Mouse (Mus musculus) limb, embryonic 11.5 days (tissue): Measurements from ENCODE around the gene 4932438H23Rik. TPM values are rescaled to one million over a fixed set of nuclear protein-coding genes. Genes with fewer than 3 reads are reported as not detected.

ENCODE experiments used
- ATAC-seq: fragments of 200-750 bp; cut with Nextera tagmentation; 2 replicates; pipeline ENCODE4 v1.8.0; 2017; ENCODE audit warnings: low read depth; ENCODE audit not compliant: insufficient number of reproducible peaks, low FRiP score, low TSS enrichment
- DNase-seq: peaks from one replicate; pipeline ENCODE4 v3.0.0-alpha.2; 2015; ENCODE audit warnings: low spot score
- H3K27ac ChIP-seq: fragments of 300-500 bp; sonication (generic); replicated peaks from 2 replicates; pipeline ENCODE4 v1.5.1; 2014; ENCODE audit warnings: low read depth, mild to moderate bottlenecking, low read length
- H3K27me3 ChIP-seq: fragments of 300-500 bp; sonication (generic); 2 replicates; pipeline ENCODE4 v1.6.1; 2014; ENCODE audit warnings: mild to moderate bottlenecking, low read length, mixed read lengths; ENCODE audit not compliant: control insufficient read depth, insufficient read depth
- H3K36me3 ChIP-seq: fragments of 300-500 bp; sonication (generic); 2 replicates; pipeline ENCODE4 v1.6.1; 2014; ENCODE audit warnings: mild to moderate bottlenecking, low read length, moderate library complexity, mixed read lengths; ENCODE audit not compliant: control insufficient read depth, insufficient read depth
- H3K4me1 ChIP-seq: fragments of 300-500 bp; sonication (generic); 2 replicates; pipeline ENCODE4 v1.6.1; 2014; ENCODE audit warnings: low read length, mixed read lengths; ENCODE audit not compliant: control insufficient read depth, insufficient read depth
- H3K4me2 ChIP-seq: fragments of 300-500 bp; sonication (generic); 2 replicates; pipeline ENCODE4 v1.6.1; 2014; ENCODE audit warnings: low read depth, mild to moderate bottlenecking, moderate library complexity; ENCODE audit not compliant: severe bottlenecking
- H3K4me3 ChIP-seq: fragments of 300-500 bp; sonication (generic); 2 replicates; pipeline ENCODE4 v1.5.1; 2014; ENCODE audit warnings: low read depth, low read length
- H3K9ac ChIP-seq: fragments of 300-500 bp; sonication (generic); 2 replicates; pipeline ENCODE4 v1.6.1; 2014; ENCODE audit warnings: mild to moderate bottlenecking, low read length
- H3K9me3 ChIP-seq: fragments of 300-500 bp; sonication (generic); 2 replicates; pipeline ENCODE4 v1.6.1; 2016; ENCODE audit warnings: low read length; ENCODE audit not compliant: control insufficient read depth
- WGBS: fragments of 180-500 bp; shearing (Covaris S2); extraction: QIAGEN DNeasy Blood & Tissue Kit; methylation state at CpG from one replicate; pipeline ENCODE4 v1.1.7; 2014; 5-methylcytosine and 5-hydroxymethylcytosine counted together
- polyA plus RNA-seq: library from polyadenylated mRNA; unstranded; fragments of >200 nt; fragmentation: Nextera tagmentation; extraction: Ambion mirVana; gene quantifications from 2 replicates; pipeline ENCODE4 v1.2.1, GENCODE M21; 2014

4932438H23Rik gene
- polyA plus RNA-seq, 1 experiment from 2014 or later, result not detected

- no peak for DNase-seq
- Histone ChIP-seq H3K27me3 (no peaks in the 10 kb centered on the region), H3K9ac (no peak overlapping the region), H3K4me3 (no peak overlapping the region), H3K36me3 (no peaks in the 10 kb centered on the region), H3K9me3 (no peaks in the 10 kb centered on the region), H3K4me1 (no peaks in the 10 kb centered on the region), H3K27ac (no peak overlapping the region), H3K4me2 (no peak overlapping the region)
- no peak for ATAC-seq
- WGBS, result 91% methylated on average over 15 of the region's 15 CpGs
These were observed 35.0 kb upstream of the 4932438H23Rik start for GRCm38 (mm10) chr16:91129916-91130315.

DNA sequence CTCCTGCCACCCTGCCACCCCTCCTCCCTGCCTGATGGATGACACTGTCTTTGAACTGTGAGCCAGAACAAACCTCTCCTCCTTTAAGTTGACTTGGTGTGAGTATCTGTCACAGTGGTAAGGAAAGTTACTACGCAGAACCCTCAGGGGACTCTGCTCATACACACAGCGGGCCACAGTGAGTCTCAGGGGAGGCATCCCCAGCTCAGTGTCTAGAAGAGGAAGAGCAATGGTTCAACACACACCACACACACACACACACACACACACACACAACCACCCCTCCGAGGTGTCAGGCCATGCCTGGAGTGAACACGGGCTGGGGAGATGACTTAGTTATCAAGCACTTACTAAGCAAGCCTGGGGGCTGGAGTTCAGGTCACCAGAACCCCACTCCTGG, 33.5 kb upstream of the 4932438H23Rik start:
- Histone ChIP-seq H3K4me2 (no peak overlapping the region), H3K27ac (no peak overlapping the region), H3K36me3 (no peaks in the 10 kb centered on the region), H3K9me3 (no peaks in the 10 kb centered on the region), H3K4me3 (no peak overlapping the region), H3K9ac (no peak overlapping the region), H3K4me1 (no peaks in the 10 kb centered on the region), H3K27me3 (no peaks in the 10 kb centered on the region)
- DNase-seq (no peak), ATAC-seq (no peak)
- WGBS, result 92% methylated on average over 4 of the region's 4 CpGs

- H3K4me2 ChIP-seq, result no peak overlapping the region
- H3K27ac ChIP-seq, result no peak overlapping the region
- H3K4me1 ChIP-seq, result no peaks in the 10 kb centered on the region
- H3K9ac ChIP-seq, result no peak overlapping the region
- no peaks in the 10 kb centered on the region for H3K36me3 ChIP-seq
- H3K27me3 ChIP-seq, result no peaks in the 10 kb centered on the region
- WGBS, result 82% methylated on average over 8 of the region's 8 CpGs
- H3K9me3 ChIP-seq, result no peaks in the 10 kb centered on the region
- ATAC-seq (no peak), DNase-seq (no peak)
- no peak overlapping the region for H3K4me3 ChIP-seq
These were observed 32.0 kb upstream of the 4932438H23Rik start for GRCm38 (mm10) chr16:91126734-91127524.

DNA sequence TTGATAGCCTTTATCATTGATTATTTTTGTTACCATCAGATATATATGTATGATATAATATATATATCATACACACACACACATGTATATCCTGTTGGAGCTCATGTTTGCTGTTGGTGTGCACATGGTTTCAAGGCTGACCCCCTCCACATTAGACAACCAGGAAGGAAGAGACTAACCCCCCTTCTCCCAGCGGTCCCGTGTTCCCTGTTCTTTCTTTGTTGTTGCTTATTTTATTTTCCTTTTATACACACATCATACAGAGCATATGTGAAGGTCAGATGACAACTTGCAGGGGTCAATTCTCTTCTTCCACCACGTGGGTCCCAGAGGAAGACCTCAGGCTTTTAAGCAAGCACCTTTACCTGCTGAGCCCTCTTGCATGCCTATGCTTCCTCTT, 29.3 kb upstream of the 4932438H23Rik start:
- H3K27ac ChIP-seq, result no peak overlapping the region
- DNase-seq (no peak), ATAC-seq (no peak)
- H3K9ac ChIP-seq, result no peak overlapping the region
- no peaks in the 10 kb centered on the region for H3K27me3 ChIP-seq
- no peak overlapping the region for H3K4me2 ChIP-seq
- H3K36me3 ChIP-seq, result no peaks in the 10 kb centered on the region
- no peaks in the 10 kb centered on the region for H3K9me3 ChIP-seq
- no peaks in the 10 kb centered on the region for H3K4me1 ChIP-seq
- 77% methylated on average over 3 of the region's 3 CpGs for WGBS
- H3K4me3 ChIP-seq, result no peak overlapping the region

DNA sequence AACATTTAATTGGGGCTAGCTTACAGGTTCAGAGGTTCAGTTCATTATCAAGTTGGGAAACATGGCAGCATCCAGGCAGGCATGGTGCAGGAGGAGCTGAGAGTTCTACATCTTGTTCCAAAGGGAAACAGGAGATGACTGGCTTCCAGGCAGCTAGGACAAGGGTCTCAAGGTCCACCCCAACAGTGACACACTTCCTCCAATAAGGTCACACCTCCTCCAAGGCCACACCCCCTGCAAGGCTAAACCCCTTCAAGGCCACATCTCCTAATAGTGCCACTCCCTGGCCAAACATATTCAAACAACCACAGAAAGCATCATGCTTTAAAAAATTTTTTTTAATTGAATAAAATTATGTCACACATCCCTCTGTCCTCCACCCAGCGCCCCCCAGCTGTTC, 28.9 kb upstream of the 4932438H23Rik start:
- 89% methylated on average over 1 of the region's 1 CpGs for WGBS
- H3K36me3 ChIP-seq, result no peaks in the 10 kb centered on the region
- H3K9ac ChIP-seq, result no peak overlapping the region
- no peak for DNase-seq
- no peak overlapping the region for H3K4me3 ChIP-seq
- no peaks in the 10 kb centered on the region for H3K4me1 ChIP-seq
- H3K27me3 ChIP-seq, result no peaks in the 10 kb centered on the region
- no peak overlapping the region for H3K27ac ChIP-seq
- H3K9me3 ChIP-seq, result no peaks in the 10 kb centered on the region
- H3K4me2 ChIP-seq, result no peak overlapping the region
- ATAC-seq, result no peak

GRCm38 (mm10) chr16:91119879-91120278, 25.0 kb upstream of the 4932438H23Rik start:
- ATAC-seq, result no peak
- Histone ChIP-seq H3K36me3 (no peaks in the 10 kb centered on the region), H3K27me3 (no peaks in the 10 kb centered on the region), H3K9me3 (no peaks in the 10 kb centered on the region), H3K27ac (no peak overlapping the region), H3K4me3 (no peak overlapping the region), H3K4me2 (no peak overlapping the region), H3K4me1 (no peaks in the 10 kb centered on the region), H3K9ac (no peak overlapping the region)
- 86% methylated on average over 6 of the region's 6 CpGs for WGBS
- DNase-seq, result no peak

DNA sequence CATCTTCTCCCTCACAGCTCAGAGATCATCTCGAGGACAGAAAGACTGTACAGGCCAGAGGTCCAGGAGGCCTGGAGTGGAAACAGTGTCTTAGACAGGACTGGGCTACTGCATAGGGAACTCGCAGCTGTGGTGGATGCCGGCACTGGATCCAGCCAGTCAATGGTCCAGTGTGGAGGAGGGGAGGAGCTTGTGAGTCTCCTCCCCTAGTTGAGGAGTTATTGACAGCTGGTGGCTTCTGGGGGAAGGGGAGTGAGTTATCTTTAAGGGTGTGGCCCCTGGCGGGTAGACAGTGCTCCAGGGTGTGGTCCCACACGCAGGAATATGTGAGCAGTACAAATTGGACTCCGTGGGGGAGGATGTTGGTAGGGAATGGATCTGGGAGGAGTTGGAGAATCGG, 21.8 kb upstream of the 4932438H23Rik start:
- Histone ChIP-seq H3K4me2 (no peak overlapping the region), H3K36me3 (no peaks in the 10 kb centered on the region), H3K9me3 (no peaks in the 10 kb centered on the region), H3K27ac (no peak overlapping the region), H3K9ac (no peak overlapping the region), H3K4me3 (no peak overlapping the region), H3K27me3 (no peaks in the 10 kb centered on the region), H3K4me1 (no peaks in the 10 kb centered on the region)
- DNase-seq (no peak), ATAC-seq (no peak)
- 69% methylated on average over 7 of the region's 7 CpGs for WGBS

DNA sequence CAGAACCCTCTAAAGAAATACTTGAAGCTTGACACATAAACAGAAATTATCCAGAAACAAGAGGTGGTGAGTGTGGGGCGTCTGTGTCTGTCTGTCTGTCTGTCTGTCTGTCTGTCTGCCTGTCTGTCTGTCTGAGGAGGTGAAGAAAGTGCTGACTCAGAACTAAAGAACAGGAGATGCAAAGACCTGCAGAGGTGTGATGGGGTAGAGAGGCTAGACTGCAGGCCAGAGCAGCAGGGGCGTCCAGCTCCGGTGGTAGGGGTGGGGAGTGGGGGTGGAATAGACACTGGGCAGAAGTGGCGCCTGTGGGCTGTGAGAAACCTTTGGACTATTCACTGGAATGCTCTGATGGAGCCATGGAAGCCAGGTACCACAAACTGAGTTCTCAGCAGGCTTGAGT, 21.1 kb upstream of the 4932438H23Rik start:
- DNase-seq, result no peak
- H3K4me2 ChIP-seq, result no peak overlapping the region

More for the DNA sequence above, 21.1 kb upstream of the 4932438H23Rik start:
- Histone ChIP-seq H3K36me3 (no peaks in the 10 kb centered on the region), H3K27me3 (no peaks in the 10 kb centered on the region), H3K4me3 (no peak overlapping the region), H3K4me1 (no peaks in the 10 kb centered on the region), H3K9me3 (no peaks in the 10 kb centered on the region), H3K27ac (no peak overlapping the region), H3K9ac (no peak overlapping the region)
- 93% methylated on average over 4 of the region's 4 CpGs for WGBS
- ATAC-seq, result no peak
